Mouse (Mus musculus): ENCODE results near the gene Gak. TPM values are rescaled to one million over a fixed set of nuclear protein-coding genes. Genes with fewer than 3 reads are reported as not detected.
A peak's percentile ranks its signal among the peaks of the same experiment; 100 is the strongest.

Gak gene
- total RNA-seq, 2 experiments from 2014 or later, result 14.2 to 14.3 TPM

DNA sequence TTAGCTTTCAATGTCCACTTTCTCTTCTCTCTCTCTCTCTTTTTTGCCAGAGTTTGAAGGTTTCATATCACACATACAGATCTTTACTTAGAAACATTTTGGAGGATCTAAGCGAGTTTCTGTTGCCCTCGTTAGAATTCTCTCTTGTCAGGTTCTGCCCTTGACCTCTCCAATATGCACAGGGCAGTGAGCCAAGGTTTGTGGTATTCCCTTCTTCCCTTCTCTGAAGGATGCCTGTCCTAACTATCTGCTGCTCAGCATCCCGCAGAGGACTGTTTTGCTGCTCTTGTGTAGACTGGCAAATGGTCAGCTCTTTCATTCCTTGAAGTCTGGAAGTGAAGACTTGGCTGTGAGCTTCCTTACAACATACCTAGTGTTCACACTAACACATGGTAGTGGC, 65.2 kb downstream of the Gak start:
- H3K4me3 ChIP-seq, result no peak overlapping the region
- TF ChIP-seq CTCF (IDR thresholded peaks at IDR 0.05), result no peak
- DNase-seq, result no peak
- intact Hi-C loops (cut with DNase I), result no loop called here
- no peak overlapping the region for H3K27ac ChIP-seq

DNA sequence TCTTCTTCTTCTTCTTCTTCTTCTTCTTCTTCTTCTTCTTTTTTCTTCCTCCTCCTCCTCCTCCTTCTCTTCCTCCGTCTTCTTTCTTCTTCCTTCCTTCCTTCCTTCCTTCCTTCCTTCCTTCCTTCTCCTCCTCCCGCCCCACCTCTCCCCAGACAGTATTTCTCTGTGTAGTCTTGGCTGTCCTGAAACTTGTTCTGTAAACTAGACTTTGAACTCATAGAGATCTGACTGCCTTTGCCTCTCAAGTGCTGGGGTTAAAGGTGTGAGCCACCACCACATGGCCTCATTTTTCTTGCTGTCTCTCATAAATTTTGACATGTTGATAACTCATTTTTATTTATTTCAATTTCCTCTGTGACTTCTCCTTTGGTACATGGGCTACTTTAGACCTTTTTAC, 67.1 kb downstream of the Gak start:
- DNase-seq, result no peak
- intact Hi-C loops (cut with DNase I), result no loop called here
- no peak for TF ChIP-seq CTCF (IDR thresholded peaks at IDR 0.05)
- H3K27ac ChIP-seq, result no peak overlapping the region
- no peak overlapping the region for H3K4me3 ChIP-seq

DNA sequence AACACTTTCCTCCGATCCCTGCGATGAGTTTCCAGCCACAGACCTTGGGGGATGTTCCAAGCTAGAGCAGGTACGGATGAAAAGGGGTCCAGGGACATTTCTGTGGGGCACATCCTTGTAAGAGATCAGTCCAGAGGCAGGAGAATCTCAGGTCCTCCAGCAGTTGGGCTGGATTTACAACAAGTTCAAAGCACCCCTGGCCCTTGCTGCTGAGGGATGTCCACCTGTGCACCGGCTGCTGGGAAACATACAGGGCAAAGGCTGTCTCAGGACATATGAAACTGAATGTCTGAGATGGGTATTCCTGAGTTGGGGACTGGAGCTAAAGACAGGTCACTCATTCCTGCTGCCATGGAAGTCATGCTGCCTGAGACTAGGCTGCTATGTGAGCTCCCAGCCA, 72.6 kb downstream of the Gak start:
- Histone ChIP-seq H3K27ac (no peak overlapping the region), H3K4me3 (no peak overlapping the region)
- intact Hi-C loops (cut with DNase I), result no loop called here
- no peak for TF ChIP-seq CTCF (IDR thresholded peaks at IDR 0.05)
- no peak for DNase-seq

DNA sequence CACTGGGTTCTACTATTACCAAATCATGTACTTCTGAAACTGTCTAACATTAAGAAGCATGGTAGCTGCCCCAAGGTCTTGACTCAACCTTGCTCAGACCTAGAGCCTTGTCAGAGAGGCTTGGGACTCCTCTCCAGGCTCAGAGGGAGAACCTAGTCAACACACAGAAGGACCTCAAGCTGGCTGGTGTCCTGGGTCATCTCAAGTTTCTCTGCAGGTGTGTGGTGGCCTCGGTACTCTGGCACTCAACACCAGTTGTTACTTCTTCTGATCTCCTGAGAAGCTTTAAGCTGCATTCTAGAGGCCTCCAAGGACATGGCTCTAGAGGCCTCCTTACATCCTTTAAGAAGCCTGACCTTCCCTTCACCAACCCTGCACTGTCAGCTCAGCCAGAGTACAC, 75.5 kb downstream of the Gak start:
- no peak for DNase-seq
- TF ChIP-seq CTCF (IDR thresholded peaks at IDR 0.05), result no peak
- Histone ChIP-seq H3K27ac (no peak overlapping the region), H3K4me3 (no peak overlapping the region)
- intact Hi-C loops (cut with DNase I), result no loop called here

DNA sequence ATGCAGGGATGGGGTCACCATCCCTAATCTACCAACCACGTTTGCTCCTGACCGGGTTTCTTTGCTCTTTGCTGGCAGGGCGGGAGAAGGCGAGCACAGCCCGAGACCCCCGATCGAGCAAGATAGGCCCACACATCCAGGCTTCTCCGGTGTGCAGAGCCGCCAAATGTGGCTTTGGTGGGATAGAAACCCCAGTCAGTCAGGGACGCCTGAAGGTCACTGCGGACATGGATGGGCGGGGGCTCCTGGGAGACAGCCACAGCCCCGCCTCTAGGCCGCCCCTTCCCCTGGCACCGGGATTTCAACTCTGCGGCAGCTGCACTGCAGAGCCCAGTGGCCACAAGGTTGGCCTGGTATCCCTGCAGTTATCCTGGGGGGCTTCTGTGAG, 79.4 kb downstream of the Gak start:
- TF ChIP-seq CTCF (IDR thresholded peaks at IDR 0.05), result no peak

DNA sequence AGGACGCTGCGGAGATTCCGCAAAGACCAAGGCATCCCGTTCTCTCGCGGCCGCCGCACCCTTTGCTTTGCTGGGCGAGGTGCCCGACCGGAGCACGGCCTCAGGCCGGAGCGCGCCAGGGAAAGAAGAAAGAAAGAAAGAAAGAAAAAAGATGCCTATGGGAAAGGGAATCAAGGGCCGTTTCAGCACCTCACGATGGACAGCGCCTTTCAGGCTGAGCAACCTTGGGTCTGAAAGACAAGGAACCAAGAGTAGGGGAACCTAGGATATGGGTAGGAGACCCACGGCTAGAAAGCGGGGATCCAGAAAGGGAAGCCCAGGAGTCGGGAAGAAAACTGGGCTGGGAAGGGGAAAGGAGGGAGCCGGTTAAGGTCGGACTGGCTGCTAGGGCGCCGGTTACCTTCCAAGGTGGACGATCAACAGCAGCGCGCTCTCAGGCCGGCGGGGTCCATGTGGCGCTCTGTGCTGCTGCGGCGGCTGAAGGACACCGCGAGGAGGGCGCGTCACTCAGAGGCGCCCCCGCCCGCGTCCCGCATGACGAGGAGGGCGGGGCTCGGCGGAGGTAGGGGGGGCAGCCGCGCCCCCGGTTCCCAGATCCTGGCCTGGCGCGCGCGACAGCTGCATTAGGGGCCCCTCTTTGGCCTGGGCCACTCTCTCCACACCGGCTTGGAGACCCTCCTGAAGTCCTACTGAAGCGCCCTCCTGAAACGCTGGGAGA, 79.9 kb downstream of the Gak start, which contains the start of gene Cplx1:
Gene Cplx1 (minus strand): TSS at position 536 of the 718 bp plus-strand sequence.
- TF ChIP-seq CTCF (IDR thresholded peaks at IDR 0.05), result no peak
- intact Hi-C loops (cut with DNase I), result no loop called here
- peak; percentile 31 for DNase-seq
- Histone ChIP-seq H3K4me3 (peak within 1 kb of the TSS; percentile 37), H3K27ac (no peak within 1 kb of the TSS)

More for the DNA sequence above, 79.4 kb downstream of the Gak start:
- no peak for DNase-seq
- no peak overlapping the region for H3K27ac ChIP-seq
- no peak overlapping the region for H3K4me3 ChIP-seq
- intact Hi-C loops (cut with DNase I), result no loop called here

DNA sequence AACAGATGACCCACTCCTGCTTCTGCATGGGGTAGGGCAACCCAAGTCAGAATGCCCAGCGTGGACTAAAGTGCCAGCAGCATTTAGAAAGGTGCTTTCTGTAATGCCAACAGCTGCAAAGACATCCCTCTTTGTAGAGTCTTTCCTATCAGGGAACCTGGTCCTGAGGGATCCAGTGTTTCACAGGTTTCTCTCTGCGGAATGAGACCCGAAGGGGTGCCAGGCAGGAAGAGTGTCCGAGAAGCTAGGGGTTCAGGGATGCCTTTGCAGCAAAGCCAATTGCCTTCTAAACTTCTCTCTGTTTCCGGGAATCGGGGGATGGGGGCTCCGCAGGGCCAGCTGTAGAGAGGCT, 80.4 kb downstream of the Gak start:
- no peak for DNase-seq
- no peak overlapping the region for H3K4me3 ChIP-seq
- TF ChIP-seq CTCF (IDR thresholded peaks at IDR 0.05), result no peak
- intact Hi-C loops (cut with DNase I), result no loop called here
- H3K27ac ChIP-seq, result no peak overlapping the region

DNA sequence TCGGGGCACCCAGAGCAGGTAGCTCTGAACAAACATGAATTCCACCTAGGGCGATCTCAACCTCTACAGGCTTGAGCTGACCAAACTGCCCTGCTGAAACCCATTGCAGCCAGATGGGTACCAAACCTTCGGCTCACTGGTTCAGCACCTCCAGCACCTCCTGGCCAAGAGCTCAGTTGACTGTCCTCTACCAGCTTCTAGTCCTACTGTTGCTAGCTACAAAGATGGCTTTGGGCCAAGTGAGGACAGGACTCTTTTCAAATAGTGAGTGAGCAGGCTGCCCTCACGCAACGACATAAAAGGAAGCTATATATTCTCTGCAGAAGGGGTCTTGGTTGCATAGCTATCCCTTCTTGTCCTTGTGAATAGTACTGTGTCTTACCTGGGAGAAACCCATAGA, 81.9 kb downstream of the Gak start:
- no peak overlapping the region for H3K27ac ChIP-seq
- no peak for TF ChIP-seq CTCF (IDR thresholded peaks at IDR 0.05)
- no peak overlapping the region for H3K4me3 ChIP-seq
- intact Hi-C loops (cut with DNase I), result no loop called here
- DNase-seq, result no peak

DNA sequence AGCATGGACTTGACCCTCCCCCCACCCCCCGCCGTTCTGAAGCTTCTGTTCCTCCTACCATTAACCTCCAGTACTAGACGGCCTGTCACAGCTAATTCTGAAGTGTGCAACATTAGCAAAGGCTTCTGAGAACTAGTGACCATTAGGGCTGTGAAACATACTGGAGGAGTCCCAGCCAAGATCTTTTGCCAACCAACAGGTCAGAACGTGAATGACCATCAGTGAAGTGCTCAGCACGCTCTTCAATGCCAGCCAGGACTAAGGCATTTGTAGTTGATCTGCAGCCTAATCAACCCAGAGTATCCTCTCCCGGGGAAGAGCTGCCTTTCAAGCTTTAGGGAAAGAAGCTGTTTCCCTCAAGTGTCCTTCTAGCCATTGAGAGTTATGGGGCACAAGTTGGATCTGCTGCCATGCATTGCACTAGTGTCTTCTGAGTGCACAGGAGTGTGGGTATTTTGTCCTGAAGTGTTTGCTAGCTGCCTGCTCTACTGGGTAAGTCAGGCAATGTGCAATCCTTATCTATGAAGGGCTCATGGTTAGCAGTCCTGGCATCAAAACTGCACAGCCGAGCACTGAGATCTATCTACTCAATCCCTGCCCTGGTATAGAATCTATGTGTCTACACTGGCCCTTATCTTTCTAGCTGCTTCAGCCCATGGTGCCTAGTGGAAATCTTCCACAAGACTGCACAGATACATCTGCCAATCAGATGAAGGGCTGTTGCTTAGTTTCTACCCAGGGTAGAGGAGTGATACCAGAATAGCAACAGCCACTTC, 85.9 kb downstream of the Gak start:
- no peak for DNase-seq
- intact Hi-C loops (cut with DNase I), result no loop called here

DNA sequence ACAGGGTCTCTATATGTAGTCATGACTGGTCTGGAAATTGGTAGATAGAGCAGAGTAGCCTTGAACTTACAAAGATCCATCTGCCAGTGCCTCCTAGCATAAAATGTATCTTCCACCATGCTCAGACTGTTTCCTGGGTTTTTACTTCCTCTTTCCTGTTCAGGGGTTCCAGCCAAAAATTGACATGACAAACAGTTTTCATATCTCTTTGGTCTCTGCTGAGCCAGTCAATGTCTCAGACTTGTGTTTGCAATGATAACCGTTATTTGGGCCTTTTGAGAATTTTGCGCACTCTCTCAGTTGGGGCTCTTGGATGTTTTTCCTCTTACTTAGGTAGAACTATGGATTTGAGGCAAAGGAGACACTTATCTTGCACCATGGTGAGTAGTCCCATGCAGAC, 95.4 kb downstream of the Gak start:
- intact Hi-C loops (cut with DNase I), result no loop called here
- no peak for TF ChIP-seq CTCF (IDR thresholded peaks at IDR 0.05)

More for the DNA sequence above, 85.9 kb downstream of the Gak start:
- Histone ChIP-seq H3K27ac (no peak overlapping the region), H3K4me3 (no peak overlapping the region)
- TF ChIP-seq CTCF (IDR thresholded peaks at IDR 0.05), result no peak

DNA sequence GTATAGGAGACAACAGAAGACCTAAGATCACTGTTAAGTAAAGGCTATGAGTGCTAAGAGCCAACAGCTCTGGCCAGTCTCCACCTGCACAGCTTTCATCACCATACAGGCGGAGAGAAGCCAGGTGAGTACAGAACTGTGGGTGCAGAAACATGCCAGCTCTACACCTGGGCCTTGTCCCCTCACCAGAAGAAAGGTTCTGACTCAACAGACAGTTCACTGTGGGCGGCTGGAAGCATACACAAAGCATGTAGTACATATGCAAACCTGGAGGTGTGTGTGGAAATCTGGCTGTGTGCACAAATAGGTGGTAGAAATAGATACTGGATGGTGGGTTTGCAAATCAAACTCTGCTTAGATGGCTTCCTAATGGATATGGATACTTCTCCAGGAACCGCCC, 107.0 kb downstream of the Gak start:
- TF ChIP-seq CTCF (IDR thresholded peaks at IDR 0.05), result no peak
- H3K4me3 ChIP-seq, result no peak overlapping the region
- H3K27ac ChIP-seq, result no peak overlapping the region
- intact Hi-C loops (cut with DNase I), result no loop called here
- DNase-seq, result no peak

More for the DNA sequence above, 95.4 kb downstream of the Gak start:
- H3K27ac ChIP-seq, result no peak overlapping the region
- DNase-seq, result no peak
- H3K4me3 ChIP-seq, result no peak overlapping the region

DNA sequence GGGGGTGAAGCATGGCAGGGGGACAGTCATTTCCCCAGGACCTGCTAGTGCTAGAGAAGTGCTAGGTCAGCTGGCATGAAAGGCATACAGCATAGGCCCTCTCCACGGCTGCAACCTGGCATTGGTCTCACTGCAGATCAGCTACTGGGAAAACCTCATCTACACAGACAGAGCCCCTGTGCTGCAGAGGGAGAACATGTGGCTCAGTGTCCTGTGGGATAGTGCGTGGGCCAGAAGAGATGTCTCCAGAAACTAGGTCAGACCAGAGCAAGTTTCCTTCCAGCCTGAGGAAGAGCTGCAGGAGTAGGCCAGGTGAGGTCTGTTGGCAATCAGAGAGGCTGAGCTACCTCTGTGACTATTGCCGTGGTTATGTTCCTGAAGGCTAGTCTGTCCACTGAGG, 107.7 kb downstream of the Gak start:
- Histone ChIP-seq H3K27ac (no peak overlapping the region), H3K4me3 (no peak overlapping the region)
- no peak for TF ChIP-seq CTCF (IDR thresholded peaks at IDR 0.05)
- intact Hi-C loops (cut with DNase I), result no loop called here
- DNase-seq, result no peak

DNA sequence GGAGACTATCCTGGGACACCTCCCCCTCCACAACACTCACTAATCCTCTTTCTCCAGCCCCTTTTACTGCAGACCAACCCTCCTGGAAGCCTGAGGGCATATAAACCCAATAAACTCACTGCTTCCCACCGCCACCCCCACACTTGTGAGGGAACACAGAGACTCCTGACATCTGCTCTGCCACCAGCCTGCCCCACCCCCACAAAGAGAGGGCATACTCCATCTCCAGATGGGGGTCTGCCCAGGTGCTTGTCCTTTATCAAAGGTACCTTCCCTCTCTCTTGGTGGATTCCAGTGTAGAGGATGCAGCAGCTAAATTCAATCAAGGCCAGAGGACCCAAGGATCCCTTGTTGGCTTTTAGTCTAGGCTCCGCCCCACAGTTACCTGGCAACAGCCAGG, 108.5 kb downstream of the Gak start:
- no peak for TF ChIP-seq CTCF (IDR thresholded peaks at IDR 0.05)
- intact Hi-C loops (cut with DNase I), result no loop called here
- Histone ChIP-seq H3K4me3 (no peak overlapping the region), H3K27ac (no peak overlapping the region)
- no peak for DNase-seq

DNA sequence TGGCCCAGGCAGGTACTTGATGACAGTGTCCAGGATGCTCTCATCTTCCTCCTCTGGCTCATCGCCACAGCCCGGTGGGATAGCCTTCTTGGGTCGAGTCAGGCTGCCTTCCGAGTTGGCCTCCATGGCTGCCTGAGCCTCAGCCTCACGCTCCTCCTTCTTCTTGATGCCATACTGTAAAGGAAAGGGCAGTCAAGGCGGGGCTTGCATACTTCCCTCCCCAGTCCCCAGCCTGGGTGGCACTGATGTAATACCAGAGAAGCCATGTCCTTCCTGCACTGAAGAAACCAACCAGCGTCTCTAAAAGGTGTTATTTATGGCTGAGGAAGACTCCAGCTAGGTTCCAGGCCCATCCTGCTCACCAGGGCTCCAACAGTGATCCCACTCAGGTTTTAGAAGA, 109.4 kb downstream of the Gak start:
- intact Hi-C loops (cut with DNase I), result no loop called here
- TF ChIP-seq CTCF (IDR thresholded peaks at IDR 0.05), result no peak
- no peak overlapping the region for H3K4me3 ChIP-seq
- no peak overlapping the region for H3K27ac ChIP-seq
- no peak for DNase-seq

Other genes with a start within 250 kb of the Gak start
- not detected for gene Pde6b, start 241.4 kb downstream of the Gak start, total RNA-seq (2021)
- gene Atp5k, start 195.3 kb downstream of the Gak start, total RNA-seq (2021), result 100 to 1,000 TPM; 595 to 950 TPM
- 1 to 10 TPM in 1 of 2 experiments, under 1 TPM in 1; 0.92 to 1.3 TPM for gene Mfsd7a, start 180.9 kb downstream of the Gak start, total RNA-seq (2021)
- 10 to 100 TPM; 34.3 to 42.6 TPM for gene Pcgf3, start 168.5 kb downstream of the Gak start, total RNA-seq (2021)
- gene Cplx1, start 79.7 kb downstream of the Gak start, total RNA-seq (2021), result not detected
- gene Tmem175, start within 50 bp of the Gak start, total RNA-seq (2021), result 1 to 10 TPM; 7.8 to 8.0 TPM
- 10 to 100 TPM; 11.8 to 12.5 TPM for gene Idua, start 30.6 kb upstream of the Gak start, total RNA-seq (2021)
- gene Dgkq, start 39.9 kb upstream of the Gak start, total RNA-seq (2021), result 1 to 10 TPM; 3.9 to 4.6 TPM
- not detected for gene Slc26a1, start 45.8 kb upstream of the Gak start, total RNA-seq (2021)
- 10 to 100 TPM; 18.0 to 45.2 TPM for gene Fgfrl1, start 62.6 kb upstream of the Gak start, total RNA-seq (2021)
- gene Rnf212, start 145.2 kb upstream of the Gak start, total RNA-seq (2021), result not detected
- not detected for gene Tmed11, start 165.6 kb upstream of the Gak start, total RNA-seq (2021)
- gene Vmn2r8, start 179.1 kb upstream of the Gak start, total RNA-seq (2021), result not detected
- not detected for gene Vmn2r9, start 222.8 kb upstream of the Gak start, total RNA-seq (2021)